Mouse (Mus musculus) bone marrow, adult 2 months (tissue): Measurements from ENCODE around the gene Nprl3. TPM values are rescaled to one million over a fixed set of nuclear protein-coding genes. Genes with fewer than 3 reads are reported as not detected.

Source experiments
- H3K27ac ChIP-seq: fragments of 200-500 bp; 2 replicates; pipeline ENCODE4 v1.5.1; 2012; ENCODE audit warnings: low read depth, mild to moderate bottlenecking, control low read depth, inconsistent platforms, low read length; ENCODE audit not compliant: control insufficient read depth, poor library complexity, insufficient read depth
- H3K4me1 ChIP-seq: fragments of 200-500 bp; 2 replicates; pipeline ENCODE4 v1.6.1; 2011; ENCODE audit warnings: low read length; ENCODE audit not compliant: control insufficient read depth, insufficient read depth
- H3K4me3 ChIP-seq: fragments of 200-500 bp; replicated peaks from 2 replicates; pipeline ENCODE3; 2011; ENCODE audit warnings: mild to moderate bottlenecking, low read depth, low read length, control low read depth; ENCODE audit not compliant: control insufficient read depth
- CTCF ChIP-seq: fragments of 200-500 bp; IDR thresholded peaks from 2 replicates; pipeline ENCODE4 v1.5.1; 2011; ENCODE audit warnings: low read length, control low read depth; ENCODE audit not compliant: control insufficient read depth, insufficient read depth
- POLR2A ChIP-seq: fragments of 200-500 bp; IDR thresholded peaks from 2 replicates; pipeline ENCODE4 v1.6.1; 2011; ENCODE audit warnings: low read depth, mild to moderate bottlenecking, control low read depth, low read length, borderline replicate concordance; ENCODE audit not compliant: control insufficient read depth
- WGBS: fragments of 180-500 bp; shearing (Covaris S2); methylation state at CpG from one replicate; pipeline ENCODE4 v1.1.7; 2018; 5-methylcytosine and 5-hydroxymethylcytosine counted together
- polyA plus RNA-seq: library from polyadenylated mRNA; stranded (reverse); fragments of >200 nt; gene quantifications from 2 replicates; pipeline ENCODE4 v1.2.4, GENCODE M21; 2011; ENCODE audit warnings: low replicate concordance; ENCODE audit not compliant: missing spikeins, insufficient read depth, insufficient read length

Gene Nprl3
- polyA plus RNA-seq, 1 experiment, result 75.3 TPM

- TF ChIP-seq POLR2A (no peak), CTCF (no peak)
- WGBS, result 1% methylated on average over 64 of the region's 72 CpGs
- Histone ChIP-seq H3K4me1 (peaks cover 9% of the 10 kb centered on the region), H3K4me3 (no peak within 1 kb of the TSS), H3K27ac (no peak within 1 kb of the TSS)
Measured at GRCm38 (mm10) chr11:32221951-32222409, 45.5 kb downstream of the Nprl3 start, which contains the start of gene Rhbdf1. Gene Rhbdf1, minus strand, starts transcription at chr11:32222300.

GRCm38 (mm10) chr11:32221225-32221950, 46.1 kb downstream of the Nprl3 start:
- Histone ChIP-seq H3K4me3 (no peak overlapping the region), H3K27ac (no peak overlapping the region), H3K4me1 (peaks cover 11% of the 10 kb centered on the region)
- TF ChIP-seq CTCF (no peak), POLR2A (no peak)
- WGBS, result 3% methylated on average over 46 of the region's 46 CpGs

DNA sequence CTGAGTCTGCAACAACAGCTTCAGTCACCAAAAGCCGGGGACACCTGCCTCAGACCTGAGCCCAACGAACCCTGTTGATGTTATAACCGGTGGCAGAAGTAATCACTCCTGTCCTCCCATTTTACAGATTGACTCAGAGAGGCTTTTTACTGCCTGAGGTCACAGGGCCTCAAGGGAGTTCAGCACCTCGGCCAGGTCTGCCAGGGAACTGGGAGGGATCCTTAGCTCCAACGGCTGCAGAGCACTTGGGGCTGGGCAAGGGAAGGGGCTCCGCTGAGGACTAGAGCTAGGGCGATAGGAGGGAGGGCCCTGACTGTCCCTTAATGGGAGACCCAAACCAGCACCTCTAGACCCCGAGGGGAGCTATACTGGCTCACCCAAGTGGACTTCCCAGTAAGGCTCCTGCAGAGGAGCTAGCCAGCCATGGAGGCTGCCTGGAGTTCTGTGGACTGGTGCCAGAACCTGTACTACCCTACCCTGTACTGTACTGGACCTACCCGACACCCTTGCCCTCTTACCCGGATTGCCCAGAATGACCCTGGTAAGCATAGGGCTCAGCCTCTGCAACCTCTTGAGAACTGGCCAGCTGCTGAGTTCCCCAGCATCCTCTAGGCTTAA, 46.8 kb downstream of the Nprl3 start:
- 67% methylated on average over 10 of the region's 10 CpGs for WGBS
- Histone ChIP-seq H3K4me3 (no peak overlapping the region), H3K27ac (no peak overlapping the region), H3K4me1 (peaks cover 9% of the 10 kb centered on the region)
- no peak for TF ChIP-seq POLR2A
- TF ChIP-seq CTCF, result no peak

DNA sequence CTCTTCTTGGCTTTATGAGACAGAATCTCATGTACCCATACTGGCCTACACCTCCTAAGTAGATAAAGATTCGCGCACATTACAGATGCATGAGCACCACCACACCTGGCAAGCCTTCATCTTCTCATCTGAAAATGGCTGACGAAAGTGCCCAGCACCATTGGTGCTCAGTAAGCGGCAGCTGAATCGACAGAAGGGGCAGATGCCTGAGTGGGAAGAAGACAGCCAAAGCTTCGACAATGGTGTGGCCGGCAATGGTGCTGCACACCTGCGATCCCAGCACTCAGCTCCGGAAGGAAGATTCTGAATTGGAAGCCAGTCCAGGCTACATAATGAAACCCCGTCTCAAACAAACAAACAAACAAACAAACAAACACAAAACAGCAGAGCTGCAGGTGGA, 48.2 kb downstream of the Nprl3 start:
- WGBS, result 89% methylated on average over 10 of the region's 10 CpGs
- Histone ChIP-seq H3K4me1 (peaks cover 6% of the 10 kb centered on the region), H3K27ac (no peak overlapping the region), H3K4me3 (no peak overlapping the region)
- TF ChIP-seq POLR2A, result no peak
- TF ChIP-seq CTCF, result no peak

- Histone ChIP-seq H3K4me1 (peaks cover 6% of the 10 kb centered on the region), H3K4me3 (no peak overlapping the region), H3K27ac (no peak overlapping the region)
- WGBS, result 76% methylated on average over 6 of the region's 6 CpGs
- no peak for TF ChIP-seq CTCF
Measured at GRCm38 (mm10) chr11:32218501-32219050, 48.9 kb downstream of the Nprl3 start.

GRCm38 (mm10) chr11:32216851-32217250, 50.7 kb downstream of the Nprl3 start:
- peaks cover 1% of the 10 kb centered on the region for H3K4me1 ChIP-seq
- no peak overlapping the region for H3K27ac ChIP-seq
- no peak overlapping the region for H3K4me3 ChIP-seq
- WGBS, result 24% methylated on average over 8 of the region's 8 CpGs
- peak; percentile 88 for TF ChIP-seq CTCF
- TF ChIP-seq POLR2A, result no peak

- Histone ChIP-seq H3K27ac (no peak overlapping the region), H3K4me3 (no peak overlapping the region), H3K4me1 (peaks cover 1% of the 10 kb centered on the region)
- TF ChIP-seq POLR2A (no peak), CTCF (no peak)
- WGBS, result 91% methylated on average over 18 of the region's 18 CpGs
Measured at GRCm38 (mm10) chr11:32215372-32216162, 51.9 kb downstream of the Nprl3 start.

DNA sequence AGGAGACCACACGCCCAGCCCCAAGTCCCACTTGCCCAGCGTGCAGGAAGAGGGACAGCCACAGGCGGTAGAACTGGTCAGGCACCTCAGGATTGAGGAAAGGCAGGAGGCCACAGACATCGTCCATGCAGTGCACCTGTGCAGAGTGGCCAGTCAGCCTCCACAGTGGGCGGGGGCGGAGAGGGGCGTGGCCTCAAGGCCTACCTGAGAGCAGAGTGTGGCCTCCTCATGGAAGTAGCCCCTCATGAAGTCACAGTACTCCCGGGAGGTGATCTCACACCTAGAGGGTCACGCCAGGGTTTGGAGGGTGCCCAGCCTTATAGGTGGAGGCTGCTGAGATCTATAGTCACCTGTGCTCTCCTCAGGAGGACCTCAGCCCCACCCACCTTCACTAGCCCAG, 56.9 kb downstream of the Nprl3 start:
- TF ChIP-seq CTCF (no peak), POLR2A (no peak)
- Histone ChIP-seq H3K27ac (no peak overlapping the region), H3K4me3 (no peak overlapping the region), H3K4me1 (no peaks in the 10 kb centered on the region)
- WGBS, result 90% methylated on average over 9 of the region's 9 CpGs
